Mouse (Mus musculus): Measurements from ENCODE around the gene Sh3gl1. TPM values are rescaled to one million over a fixed set of nuclear protein-coding genes. Genes with fewer than 3 reads are reported as not detected.

The Sh3gl1 gene
- total and polyA plus RNA-seq, 2 experiments from 2014 or later = 74.5 to 93.2 TPM

GRCm38 (mm10) chr17:56022131-56022988, 14.1 kb downstream of the Sh3gl1 start:
- 0 out of 2 replicates have a peak overlapping the region, but pooled peaks have one; percentile 23 for H3K27ac ChIP-seq (ENCODE audit: low read depth, low read length)
- DNase-seq = no peak
- 50% methylated on average over 2 of the region's 2 CpGs for WGBS

GRCm38 (mm10) chr17:56021161-56021910, 15.1 kb downstream of the Sh3gl1 start:
- no peaks in the 10 kb centered on the region for H3K9me3 ChIP-seq (ENCODE audit: low read length)
- ATAC-seq (no peak), DNase-seq (no peak)
- H3K4me1 ChIP-seq (ENCODE audit: insufficient read depth) = no peaks in the 10 kb centered on the region
- 76% methylated on average over 4 of the region's 4 CpGs for WGBS
- H3K27ac ChIP-seq (ENCODE audit: low read depth, low read length) = no peak overlapping the region
- no peak overlapping the region for H3K9ac ChIP-seq
- TF ChIP-seq CTCF (IDR thresholded peaks at IDR 0.05; ENCODE audit: low read depth) = peak; percentile 29; the same call in 1 of the 2 replicates
- H3K27me3 ChIP-seq (ENCODE audit: insufficient read depth, low read length) = no peaks in the 10 kb centered on the region
- H3K4me3 ChIP-seq (ENCODE audit: low read depth, low read length) = no peak overlapping the region
- H3K36me3 ChIP-seq (ENCODE audit: insufficient read depth) = peaks cover 35% of the 10 kb centered on the region
- H3K4me2 ChIP-seq (ENCODE audit: low read depth) = no peak overlapping the region

More at GRCm38 (mm10) chr17:56022131-56022988, 14.1 kb downstream of the Sh3gl1 start:
- H3K9ac ChIP-seq = no peak overlapping the region
- H3K4me2 ChIP-seq (ENCODE audit: low read depth) = no peak overlapping the region
- H3K4me1 ChIP-seq (ENCODE audit: insufficient read depth) = no peaks in the 10 kb centered on the region
- H3K27me3 ChIP-seq (ENCODE audit: insufficient read depth, low read length) = no peaks in the 10 kb centered on the region
- H3K9me3 ChIP-seq (ENCODE audit: low read length) = no peaks in the 10 kb centered on the region
- no peak overlapping the region for H3K4me3 ChIP-seq (ENCODE audit: low read depth, low read length)
- peaks cover 25% of the 10 kb centered on the region for H3K36me3 ChIP-seq (ENCODE audit: insufficient read depth)
- ATAC-seq = no peak
- no peak for TF ChIP-seq CTCF (IDR thresholded peaks at IDR 0.05; ENCODE audit: low read depth)

GRCm38 (mm10) chr17:56020400-56021084, 15.9 kb downstream of the Sh3gl1 start:
- Histone ChIP-seq H3K9me3 (ENCODE audit: low read length) (no peaks in the 10 kb centered on the region), H3K27me3 (ENCODE audit: insufficient read depth, low read length) (no peaks in the 10 kb centered on the region), H3K9ac (no peak overlapping the region), H3K4me3 (ENCODE audit: low read depth, low read length) (no peak overlapping the region), H3K36me3 (ENCODE audit: insufficient read depth) (peaks cover 43% of the 10 kb centered on the region), H3K4me2 (ENCODE audit: low read depth) (no peak overlapping the region), H3K27ac (ENCODE audit: low read depth, low read length) (0 out of 2 replicates have a peak overlapping the region, but pooled peaks have one; percentile 29), H3K4me1 (ENCODE audit: insufficient read depth) (no peaks in the 10 kb centered on the region)
- no peak for DNase-seq
- TF ChIP-seq CTCF (IDR thresholded peaks at IDR 0.05; ENCODE audit: low read depth) = no peak
- no peak for ATAC-seq
- 95% methylated on average over 6 of the region's 6 CpGs for WGBS

- H3K9me3 ChIP-seq (ENCODE audit: low read length) = no peaks in the 10 kb centered on the region
- ATAC-seq (peak; percentile 63), DNase-seq (peak; percentile 57)
- H3K4me3 ChIP-seq (ENCODE audit: low read depth, low read length) = no peak overlapping the region
- TF ChIP-seq CTCF (IDR thresholded peaks at IDR 0.05; ENCODE audit: low read depth) = peak; percentile 58
- no peak overlapping the region for H3K9ac ChIP-seq
- no peaks in the 10 kb centered on the region for H3K4me1 ChIP-seq (ENCODE audit: insufficient read depth)
- peaks cover 56% of the 10 kb centered on the region for H3K36me3 ChIP-seq (ENCODE audit: insufficient read depth)
- H3K27ac ChIP-seq (ENCODE audit: low read depth, low read length) = peak overlapping the region; percentile 35; the same call in 1 of the 2 replicates
- WGBS = 69% methylated on average over 20 of the region's 20 CpGs
- no peaks in the 10 kb centered on the region for H3K27me3 ChIP-seq (ENCODE audit: insufficient read depth, low read length)
- H3K4me2 ChIP-seq (ENCODE audit: low read depth) = no peak overlapping the region
Observed at GRCm38 (mm10) chr17:56018347-56019131, 17.9 kb downstream of the Sh3gl1 start.

GRCm38 (mm10) chr17:56017848-56018247, 18.6 kb downstream of the Sh3gl1 start:
- Histone ChIP-seq H3K27ac (ENCODE audit: low read depth, low read length) (peak overlapping the region; percentile 35; the same call in 1 of the 2 replicates), H3K4me3 (ENCODE audit: low read depth, low read length) (no peak overlapping the region), H3K9me3 (ENCODE audit: low read length) (no peaks in the 10 kb centered on the region), H3K4me1 (ENCODE audit: insufficient read depth) (no peaks in the 10 kb centered on the region), H3K9ac (no peak overlapping the region), H3K4me2 (ENCODE audit: low read depth) (no peak overlapping the region), H3K36me3 (ENCODE audit: insufficient read depth) (peaks cover 57% of the 10 kb centered on the region), H3K27me3 (ENCODE audit: insufficient read depth, low read length) (no peaks in the 10 kb centered on the region)
- ATAC-seq (no peak), DNase-seq (no peak)
- no peak for TF ChIP-seq CTCF (IDR thresholded peaks at IDR 0.05; ENCODE audit: low read depth)
- WGBS = 91% methylated on average over 7 of the region's 7 CpGs
